Mouse (Mus musculus) bone marrow macrophage, adult 2 months (primary cell): ENCODE results near the gene Mmp25.

ENCODE experiments used
- CTCF ChIP-seq: IDR thresholded peaks from 2 replicates; pipeline ENCODE4 v1.5.1; 2012; ENCODE audit warnings: low read depth, mild to moderate bottlenecking, low read length, moderate library complexity
- POLR2A ChIP-seq: IDR thresholded peaks from 2 replicates; pipeline ENCODE4 v1.6.1; 2012; ENCODE audit warnings: mild to moderate bottlenecking, low read depth, low read length, borderline replicate concordance

- TF ChIP-seq CTCF (no peak), POLR2A (no peak)
Measured at GRCm38 (mm10) chr17:23653324-23653723, 8.2 kb upstream of the Mmp25 start.
